Mouse (Mus musculus): Measurements from ENCODE around the gene Oas1h. TPM values are rescaled to one million over a fixed set of nuclear protein-coding genes. Genes with fewer than 3 reads are reported as not detected.
A peak's percentile ranks its signal among the peaks of the same experiment; 100 is the strongest.
"Not testable (repeated sequence)": the region's sequence is repeated elsewhere in the genome, so short reads cannot be mapped to it uniquely, and the experiment has no call there.

The Oas1h gene
- polyA plus RNA-seq, 1 experiment: not detected

- not testable (repeated sequence) for H3K4me3 ChIP-seq (ENCODE audit: insufficient read depth, low read depth, low read length); H3K4me1 ChIP-seq (ENCODE audit: control insufficient read depth, insufficient read depth, insufficient read length, low read length); H3K27ac ChIP-seq (replicated peaks; ENCODE audit: low read depth, low read length)
Observed at GRCm38 (mm10) chr5:120894692-120895091, 33.5 kb downstream of the Oas1h start.

DNA sequence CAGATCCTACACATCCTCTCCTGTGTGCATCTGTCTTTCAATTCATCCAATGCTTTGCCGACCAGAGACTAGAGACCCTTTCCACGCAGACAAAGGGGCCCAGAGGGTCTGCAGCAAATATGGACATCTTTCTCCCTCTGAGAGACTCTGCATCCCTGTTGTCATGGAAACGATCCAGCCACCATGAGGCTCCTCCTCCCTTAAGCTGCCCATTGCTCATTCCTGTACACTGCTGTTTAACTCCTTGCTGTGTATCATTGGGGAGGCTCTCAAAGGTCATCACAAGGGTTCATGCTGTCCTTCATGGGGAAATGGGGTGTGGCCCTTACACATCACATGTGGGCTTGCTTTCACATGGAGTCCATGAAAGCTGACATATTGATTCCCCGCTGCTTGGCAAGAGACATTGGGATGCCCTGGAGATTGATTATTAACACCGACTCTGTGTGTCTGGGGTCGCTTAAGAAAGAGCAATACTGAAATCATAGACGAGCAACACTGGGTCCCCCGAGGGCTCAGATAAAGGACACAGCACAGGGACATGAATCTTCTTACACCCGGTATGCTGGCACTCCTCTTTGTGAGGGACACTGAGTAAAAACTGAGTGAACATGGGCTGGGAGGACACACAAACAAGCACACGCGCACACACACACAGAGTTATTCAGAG is 34.1 kb downstream of the Oas1h start:
- Histone ChIP-seq H3K27ac (replicated peaks; ENCODE audit: low read depth, low read length) (no peak overlapping the region), H3K4me3 (ENCODE audit: insufficient read depth, low read depth, low read length) (no peak overlapping the region), H3K4me1 (ENCODE audit: control insufficient read depth, insufficient read depth, insufficient read length, low read length) (no peaks in the 10 kb centered on the region)

DNA sequence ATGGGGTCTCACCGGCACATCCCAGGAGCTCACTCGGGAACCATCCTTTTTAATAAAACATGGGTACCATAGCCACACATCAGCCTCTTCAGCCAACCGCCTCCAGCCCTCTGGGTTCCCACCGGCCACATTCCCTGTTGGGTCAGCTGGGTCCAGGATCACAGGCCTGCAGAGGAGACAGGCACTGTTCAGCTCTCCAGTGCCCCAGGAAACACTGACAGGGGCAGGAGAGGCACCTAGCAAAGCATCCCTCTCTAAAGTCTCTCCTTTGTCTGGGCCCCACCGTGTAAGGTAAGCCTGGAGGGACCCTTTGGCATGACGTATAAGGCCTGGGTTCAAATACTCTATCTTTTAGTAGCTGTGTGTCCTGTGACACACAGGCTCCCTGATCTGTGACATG is 37.1 kb downstream of the Oas1h start:
- Histone ChIP-seq H3K4me3 (ENCODE audit: insufficient read depth, low read depth, low read length) (no peak overlapping the region), H3K27ac (replicated peaks; ENCODE audit: low read depth, low read length) (no peak overlapping the region)

DNA sequence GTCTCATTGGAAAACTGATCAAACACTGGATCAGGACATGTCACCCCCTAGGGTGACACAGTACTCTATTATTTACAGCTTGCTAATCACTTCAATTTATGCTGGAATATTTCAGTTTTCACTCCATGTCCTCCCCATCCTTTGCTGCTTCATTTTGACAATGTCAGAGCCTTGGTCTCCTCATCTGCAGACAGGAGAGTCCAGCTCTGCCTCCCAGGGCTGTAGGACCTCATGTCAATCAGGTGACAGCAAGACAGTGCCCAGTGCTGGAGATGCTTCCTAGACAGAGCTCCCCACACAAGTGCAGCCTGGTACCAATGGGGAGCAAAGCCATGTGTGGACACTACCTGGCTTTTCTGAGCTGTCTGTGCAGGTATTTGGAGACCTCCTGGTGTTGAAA is 37.5 kb downstream of the Oas1h start:
- Histone ChIP-seq H3K4me1 (ENCODE audit: control insufficient read depth, insufficient read depth, insufficient read length, low read length) (no peaks in the 10 kb centered on the region), H3K4me3 (ENCODE audit: insufficient read depth, low read depth, low read length) (no peak overlapping the region), H3K27ac (replicated peaks; ENCODE audit: low read depth, low read length) (no peak overlapping the region)

More for the DNA sequence above, 37.1 kb downstream of the Oas1h start:
- no peaks in the 10 kb centered on the region for H3K4me1 ChIP-seq (ENCODE audit: control insufficient read depth, insufficient read depth, insufficient read length, low read length)

DNA sequence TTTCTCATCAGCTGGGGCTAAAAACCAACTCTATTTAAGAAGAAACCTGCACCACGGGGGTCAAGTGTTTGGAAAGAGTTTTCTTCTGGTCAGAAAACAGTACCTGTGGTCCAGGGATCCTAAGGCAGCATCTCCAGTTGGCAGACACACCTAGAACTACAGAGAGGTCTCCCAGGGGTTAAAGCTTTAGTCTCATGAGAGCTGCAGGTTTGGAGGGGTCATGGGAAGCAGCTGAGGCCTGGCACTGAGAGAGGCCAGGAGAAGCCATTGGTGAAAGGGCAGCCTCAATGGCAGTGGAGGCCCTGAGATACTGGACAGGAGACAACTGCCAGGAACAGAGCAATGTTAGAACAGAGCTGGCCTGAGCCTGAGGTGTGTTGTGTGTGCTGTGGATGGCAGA is 39.4 kb downstream of the Oas1h start:
- Histone ChIP-seq H3K4me3 (ENCODE audit: insufficient read depth, low read depth, low read length) (no peak overlapping the region), H3K4me1 (ENCODE audit: control insufficient read depth, insufficient read depth, insufficient read length, low read length) (no peaks in the 10 kb centered on the region)

DNA sequence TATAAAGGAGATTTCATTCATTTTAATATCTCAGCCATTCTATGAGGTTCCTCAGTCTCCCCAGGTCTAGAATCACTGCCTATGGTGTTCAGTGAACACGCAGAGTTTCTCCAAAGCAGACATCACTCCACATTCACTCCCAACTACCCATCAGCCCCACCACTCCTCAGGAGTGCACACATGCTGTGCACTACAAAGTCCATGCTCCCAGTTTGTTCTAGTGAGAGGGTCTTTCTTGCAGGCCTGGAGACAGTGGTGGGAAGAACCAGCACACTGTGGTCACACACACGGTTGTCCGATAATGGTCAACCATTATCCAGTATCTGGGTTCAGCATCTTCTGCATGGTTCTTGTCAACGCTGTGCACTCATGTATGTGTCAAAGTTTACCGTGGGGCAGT is 40.8 kb downstream of the Oas1h start:
- peaks cover 2% of the 10 kb centered on the region; the same call in 1 of the 2 replicates for H3K4me1 ChIP-seq (ENCODE audit: control insufficient read depth, insufficient read depth, insufficient read length, low read length)
- no peak overlapping the region for H3K4me3 ChIP-seq (ENCODE audit: insufficient read depth, low read depth, low read length)
- no peak overlapping the region for H3K27ac ChIP-seq (replicated peaks; ENCODE audit: low read depth, low read length)

More for the DNA sequence above, 39.4 kb downstream of the Oas1h start:
- no peak overlapping the region for H3K27ac ChIP-seq (replicated peaks; ENCODE audit: low read depth, low read length)

- H3K4me1 ChIP-seq (ENCODE audit: control insufficient read depth, insufficient read depth, insufficient read length, low read length); H3K27ac ChIP-seq (replicated peaks; ENCODE audit: low read depth, low read length): not testable (repeated sequence)
- peak within 1 kb of the TSS; percentile 51 for H3K4me3 ChIP-seq (ENCODE audit: insufficient read depth, low read depth, low read length)
Observed at GRCm38 (mm10) chr5:120906791-120907733, 45.8 kb downstream of the Oas1h start, which contains the start of gene Oas1a. Oas1a (minus strand) TSS chr5:120907521.

- Histone ChIP-seq H3K4me3 (ENCODE audit: insufficient read depth, low read depth, low read length) (no peak overlapping the region), H3K4me1 (ENCODE audit: control insufficient read depth, insufficient read depth, insufficient read length, low read length) (peaks cover 2% of the 10 kb centered on the region; the same call in 1 of the 2 replicates), H3K27ac (replicated peaks; ENCODE audit: low read depth, low read length) (no peak overlapping the region)
Observed at GRCm38 (mm10) chr5:120908196-120908920, 47.1 kb downstream of the Oas1h start.

GRCm38 (mm10) chr5:120914204-120914603 is 53.0 kb downstream of the Oas1h start, which contains the start of gene Oas1d:
Oas1d (plus strand) TSS chr5:120914536.
- H3K4me1 ChIP-seq (ENCODE audit: control insufficient read depth, insufficient read depth, insufficient read length, low read length); H3K27ac ChIP-seq (replicated peaks; ENCODE audit: low read depth, low read length); H3K4me3 ChIP-seq (ENCODE audit: insufficient read depth, low read depth, low read length): not testable (repeated sequence)

DNA sequence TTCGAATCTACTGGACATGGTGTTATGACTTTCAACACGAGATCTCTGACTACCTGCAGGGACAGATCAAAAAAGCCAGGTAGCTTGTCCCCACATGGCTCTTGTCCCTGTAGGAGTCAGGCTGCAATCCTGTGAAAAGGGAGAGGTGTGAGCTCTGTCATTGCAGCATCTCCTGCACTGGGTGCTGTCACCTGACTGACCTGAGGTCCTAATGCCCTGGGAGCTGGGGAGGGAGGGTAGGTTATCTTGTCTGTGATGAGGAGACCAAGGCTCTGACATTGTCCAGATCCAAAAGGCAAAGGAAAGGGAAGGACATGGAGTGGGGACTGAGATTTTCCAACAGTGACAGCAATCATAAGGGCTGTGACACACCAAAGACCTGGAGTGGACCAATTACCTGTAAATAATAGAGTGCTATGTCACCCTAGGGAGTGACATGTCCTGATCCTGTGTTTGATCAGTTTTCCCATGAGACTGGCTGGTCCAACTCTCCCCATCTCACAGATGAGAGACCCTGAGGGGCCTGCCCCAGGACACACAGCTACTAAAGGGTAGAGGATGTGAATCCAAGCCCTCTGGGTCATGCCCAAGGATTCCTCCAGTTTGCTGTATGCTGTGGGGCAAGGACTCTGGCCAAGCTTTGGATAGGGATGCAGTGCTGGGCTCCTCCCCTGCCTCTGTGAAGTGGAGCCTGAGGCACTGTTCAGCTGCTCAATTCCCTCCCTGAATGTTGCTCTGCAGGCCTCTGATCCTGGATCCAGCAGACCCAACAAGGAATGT is 58.1 kb downstream of the Oas1h start:
- not testable (repeated sequence) for H3K4me3 ChIP-seq (ENCODE audit: insufficient read depth, low read depth, low read length); H3K4me1 ChIP-seq (ENCODE audit: control insufficient read depth, insufficient read depth, insufficient read length, low read length); H3K27ac ChIP-seq (replicated peaks; ENCODE audit: low read depth, low read length)

DNA sequence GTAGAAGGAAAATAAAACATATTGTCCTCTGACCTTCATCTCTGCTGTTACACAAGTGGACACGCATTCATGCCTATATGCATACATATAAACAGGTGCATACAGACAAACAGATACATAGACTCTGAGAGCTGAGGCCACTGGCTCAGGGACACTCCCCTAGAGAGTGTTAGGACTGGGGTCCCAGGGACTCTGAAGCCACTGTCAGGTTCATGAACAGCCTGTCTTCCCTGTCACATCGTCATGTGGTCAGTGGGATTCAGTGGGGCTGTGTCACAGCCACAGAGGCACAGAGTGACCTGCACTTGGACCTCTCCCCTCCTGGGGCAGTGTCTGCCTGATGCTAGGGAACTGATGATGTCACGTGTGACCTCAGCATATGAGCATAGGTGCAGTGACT is 59.1 kb downstream of the Oas1h start:
- no peaks in the 10 kb centered on the region for H3K4me1 ChIP-seq (ENCODE audit: control insufficient read depth, insufficient read depth, insufficient read length, low read length)

More for the DNA sequence above, 59.1 kb downstream of the Oas1h start:
- H3K4me3 ChIP-seq (ENCODE audit: insufficient read depth, low read depth, low read length): no peak overlapping the region
- H3K27ac ChIP-seq (replicated peaks; ENCODE audit: low read depth, low read length): no peak overlapping the region

Other genes with a start within 250 kb of the Oas1h start
- 11.3 and 15.3 TPM in 2 replicates for gene Rita1, start 248.8 kb upstream of the Oas1h start, polyA plus RNA-seq (2012; ENCODE audit: insufficient read depth, insufficient read length, missing spikeins)
- gene Ddx54, start 248.7 kb upstream of the Oas1h start, polyA plus RNA-seq (2012; ENCODE audit: insufficient read depth, insufficient read length, missing spikeins): 10.3 and 13.0 TPM in 2 replicates
- gene Cfap73, start 227.2 kb upstream of the Oas1h start, polyA plus RNA-seq (2012; ENCODE audit: insufficient read depth, insufficient read length, missing spikeins): not detected in 2 replicates
- gene Rasal1, start 212.6 kb upstream of the Oas1h start, polyA plus RNA-seq (2012; ENCODE audit: insufficient read depth, insufficient read length, missing spikeins): not detected in 2 replicates
- gene Dtx1, start 149.5 kb upstream of the Oas1h start, polyA plus RNA-seq (2012; ENCODE audit: insufficient read depth, insufficient read length, missing spikeins): 0.52 TPM in 1 of 2 replicates, not detected in the other
- 0.96 and 1.2 TPM in 2 replicates for gene Oas2, start 111.6 kb upstream of the Oas1h start, polyA plus RNA-seq (2012; ENCODE audit: insufficient read depth, insufficient read length, missing spikeins)
- 0.33 TPM in 1 of 2 replicates, not detected in the other for gene Oas3, start 83.8 kb upstream of the Oas1h start, polyA plus RNA-seq (2012; ENCODE audit: insufficient read depth, insufficient read length, missing spikeins)
- gene Oas1e, start 65.9 kb upstream of the Oas1h start, polyA plus RNA-seq (2012; ENCODE audit: insufficient read depth, insufficient read length, missing spikeins): not detected in 2 replicates
- gene Oas1c, start 48.9 kb upstream of the Oas1h start, polyA plus RNA-seq (2012; ENCODE audit: insufficient read depth, insufficient read length, missing spikeins): 0.79 and 0.87 TPM in 2 replicates
- not detected in 2 replicates for gene Oas1f, start 14.1 kb upstream of the Oas1h start, polyA plus RNA-seq (2012; ENCODE audit: insufficient read depth, insufficient read length, missing spikeins)
- 2.2 TPM in 1 of 2 replicates, not detected in the other for gene Oas1g, start 26.2 kb downstream of the Oas1h start, polyA plus RNA-seq (2012; ENCODE audit: insufficient read depth, insufficient read length, missing spikeins)
- 1.3 TPM in 1 of 2 replicates, not detected in the other for gene Oas1a, start 46.1 kb downstream of the Oas1h start, polyA plus RNA-seq (2012; ENCODE audit: insufficient read depth, insufficient read length, missing spikeins)
- gene Oas1d, start 53.1 kb downstream of the Oas1h start, polyA plus RNA-seq (2012; ENCODE audit: insufficient read depth, insufficient read length, missing spikeins): not detected in 2 replicates
- not detected in 2 replicates for gene Rph3a, start 148.7 kb downstream of the Oas1h start, polyA plus RNA-seq (2012; ENCODE audit: insufficient read depth, insufficient read length, missing spikeins)